In the genomic region with DNA sequence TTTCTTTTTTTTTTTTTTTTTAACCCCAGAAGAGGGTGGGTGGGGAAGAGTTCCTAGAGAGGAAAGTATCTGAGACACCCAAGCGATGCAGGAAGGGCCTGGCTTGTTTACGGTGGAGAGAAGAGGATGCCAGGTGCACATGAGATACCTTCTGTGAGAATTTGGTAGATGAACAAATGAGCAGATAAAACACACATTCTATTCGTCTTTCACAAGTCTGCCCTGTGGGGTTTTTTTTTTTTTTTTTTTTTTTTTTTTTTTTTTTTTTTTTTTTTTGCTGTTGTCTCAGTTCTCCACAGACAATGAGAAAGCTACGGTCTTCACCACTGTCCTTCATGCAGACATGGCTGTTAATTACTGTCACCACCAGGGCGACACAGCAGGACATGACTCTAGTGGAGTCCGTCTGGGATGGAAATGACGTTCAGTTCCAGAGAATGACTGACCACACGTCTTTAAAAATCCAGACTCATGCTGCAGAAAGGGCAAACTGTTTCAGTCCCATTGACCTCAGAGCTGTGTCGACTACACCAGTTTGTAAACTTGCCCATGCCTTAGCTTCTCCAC, we compare ENCODE assay signal across 8 mouse cellular contexts.
DNase-seq lines count a peak whose midpoint lies in the region; ATAC-seq and TF ChIP-seq lines count a peak whose summit lies in the region.

No protein-coding gene starts in this region.

- H3K27me3 ChIP-seq in CH12.LX (replicated peaks) = no peaks in the 10 kb centered on the region
- peaks cover 12% of the 10 kb centered on the region; the same call in 1 of the 2 replicates for H3K27me3 ChIP-seq in forebrain, embryonic 15.5 days
- peaks cover 9% of the 10 kb centered on the region; the same call in 1 of the 2 replicates for H3K27me3 ChIP-seq in midbrain, embryonic 10.5 days (ENCODE audit: low read depth, poor library complexity, severe bottlenecking)

- TF ChIP-seq POLR2A in CH12.LX (IDR thresholded peaks at IDR 0.05; ENCODE audit: low read depth, low read length) = no peak

- ATAC-seq in forebrain, embryonic 15.5 days (replicated peaks) = no peak

- in situ Hi-C loops in CH12.LX (cut with MboI; ENCODE audit: low pct_ligation_motif_present, low pct_unique_long_range_greater_than_20kb, low sequenced_read_pairs) = no loop called here

- dilution Hi-C loops in CH12.LX (cut with MboI; ENCODE audit: extremely low pct_ligation_motif_present, extremely low pct_unique_long_range_greater_than_20kb, low sequenced_read_pairs) = no loop called here

- H3K9me3 ChIP-seq in CH12.LX (replicated peaks; ENCODE audit: low read length) = no peaks in the 10 kb centered on the region
- no peaks in the 10 kb centered on the region for H3K9me3 ChIP-seq in forebrain, embryonic 15.5 days
- H3K9me3 ChIP-seq in midbrain, embryonic 10.5 days (replicated peaks) = no peaks in the 10 kb centered on the region

- TF ChIP-seq CTCF in gastrocnemius, adult 2 months (IDR thresholded peaks at IDR 0.05) = no peak
- no peak for TF ChIP-seq CTCF in CH12.LX (conservative IDR thresholded peaks at IDR 0.05 in 1 of 2, IDR thresholded peaks at IDR 0.05 in 1 of 2; ENCODE audit: low read depth in 2 of 2, low read length in 2 of 2)

- H3K36me3 ChIP-seq in CH12.LX (replicated peaks in 1 of 2; ENCODE audit: control insufficient read depth in 1 of 2, insufficient read depth in 1 of 2, low read length in 1 of 2) = no peaks in the 10 kb centered on the region
- no peaks in the 10 kb centered on the region for H3K36me3 ChIP-seq in forebrain, embryonic 15.5 days
- no peaks in the 10 kb centered on the region for H3K36me3 ChIP-seq in midbrain, embryonic 10.5 days

- no peak for DNase-seq in gastrocnemius, adult 2 months
- no peak for DNase-seq in gastrocnemius, postnatal 25 days
- peak; percentile 12 for DNase-seq in CH12.LX (ENCODE audit: extremely low read depth)
- DNase-seq in midbrain, embryonic 10.5 days (ENCODE audit: low spot score) = peak; percentile 23
- DNase-seq in yolk sac, embryonic 10.5 days (ENCODE audit: low spot score) = no peak
- no peak for DNase-seq in right cerebral cortex, adult 2 months (ENCODE audit: low spot score in 2 of 2)
- DNase-seq in layer of hippocampus, adult 8-10 months (ENCODE audit: low spot score in 2 of 2) = no peak

- no peak for TF ChIP-seq RAD21 in CH12.LX (IDR thresholded peaks at IDR 0.05; ENCODE audit: low read depth, low read length)

- no peak for TF ChIP-seq EP300 in CH12.LX (IDR thresholded peaks at IDR 0.05; ENCODE audit: low read length)

- peak overlapping the region; percentile 70 for H3K4me3 ChIP-seq in gastrocnemius, adult 2 months
- H3K4me3 ChIP-seq in CH12.LX (replicated peaks in 1 of 3; ENCODE audit: low read depth in 2 of 3, low read length in 2 of 3, poor library complexity in 1 of 3) = peak overlapping the region in 2 of 3 experiments; percentile 48 to 56
- peak overlapping the region; percentile 33 for H3K4me3 ChIP-seq in forebrain, embryonic 15.5 days
- peak overlapping the region; percentile 44 for H3K4me3 ChIP-seq in midbrain, embryonic 10.5 days

- H3K9ac ChIP-seq in CH12.LX (ENCODE audit: insufficient read depth, low read depth) = 0 out of 2 replicates have a peak overlapping the region, but pooled peaks have one; percentile 6
- H3K9ac ChIP-seq in forebrain, embryonic 15.5 days (replicated peaks) = no peak overlapping the region

- WGBS in forebrain, embryonic 15.5 days = 12% methylated on average over 9 of the region's 9 CpGs
- 28% methylated on average over 9 of the region's 9 CpGs for WGBS in midbrain, embryonic 10.5 days

- peaks cover 0 to 3% of the 10 kb centered on the region in 2 experiments; a peak in 1 of 4 replicates for H3K4me1 ChIP-seq in CH12.LX (ENCODE audit: control insufficient read depth in 1 of 2, insufficient read depth in 2 of 2)
- H3K4me1 ChIP-seq in forebrain, embryonic 15.5 days = peaks cover 19% of the 10 kb centered on the region
- H3K4me1 ChIP-seq in midbrain, embryonic 10.5 days = peaks cover 19% of the 10 kb centered on the region

- intact Hi-C loops in gastrocnemius, adult 2 months (cut with DNase I) = loop anchor here (2.0 to 5.0 kb wide), 2 partner anchors 276 to 362 kb away; partner anchors contain the start of gene Lnpk

- H3K27ac ChIP-seq in gastrocnemius, adult 2 months = no peak overlapping the region
- no peak overlapping the region for H3K27ac ChIP-seq in CH12.LX (ENCODE audit: insufficient read depth, low read depth)
- no peak overlapping the region for H3K27ac ChIP-seq in forebrain, embryonic 15.5 days (replicated peaks)
- no peak overlapping the region for H3K27ac ChIP-seq in midbrain, embryonic 10.5 days (replicated peaks)

- H3K4me2 ChIP-seq in CH12.LX (ENCODE audit: insufficient read depth, low read depth, poor library complexity, severe bottlenecking) = peak overlapping the region; percentile 82
- H3K4me2 ChIP-seq in forebrain, embryonic 15.5 days (replicated peaks) = peak overlapping the region; percentile 50

- no peaks in the 10 kb centered on the region; the same call in 1 of the 2 replicates for H3K79me2 ChIP-seq in CH12.LX (replicated peaks; ENCODE audit: control insufficient read depth, extremely low read depth, insufficient read depth, poor library complexity, severe bottlenecking)

TF ChIP-seq in CH12.LX, 34 proteins besides CTCF, POLR2A, EP300 and RAD21:
- no peak for TF ChIP-seq USF2 (conservative IDR thresholded peaks at IDR 0.05; ENCODE audit: low read depth, low read length)
- peak; percentile 93 for TF ChIP-seq ZNF384 (IDR thresholded peaks at IDR 0.05; ENCODE audit: low read depth, low read length)
TF ChIP-seq in CH12.LX: peak in this region for 1.

Comparison
In these comparisons a context has a peak if more than half of its experiments do, and no peak if none do; other contexts are left out.
1. DNase-seq: peak in CH12.LX (single experiment) and midbrain, embryonic 10.5 days (single experiment); none in gastrocnemius, adult 2 months (single experiment), gastrocnemius, postnatal 25 days (single experiment), yolk sac, embryonic 10.5 days (single experiment), right cerebral cortex, adult 2 months (0 of 2) and layer of hippocampus, adult 8-10 months (0 of 2).
2. Peak in every context shown above with its lines, with median percentiles within 50 percentile points of each other: H3K4me3 ChIP-seq.